Mouse (Mus musculus) olfactory bulb, adult 2 months (tissue): Measurements from ENCODE around the gene Ciita. TPM values are rescaled to one million over a fixed set of nuclear protein-coding genes. Genes with fewer than 3 reads are reported as not detected.
A peak's percentile ranks its signal among the peaks of the same experiment; 100 is the strongest.

Experiments used
- H3K27ac ChIP-seq: fragments of 200-500 bp; 2 replicates; pipeline ENCODE4 v1.5.1; 2012; ENCODE audit warnings: low read depth, low read length; ENCODE audit not compliant: insufficient read depth
- H3K4me1 ChIP-seq: fragments of 200-500 bp; 2 replicates; pipeline ENCODE4 v1.6.1; 2012; ENCODE audit warnings: low read length; ENCODE audit not compliant: control insufficient read depth, insufficient read depth
- H3K4me3 ChIP-seq: fragments of 200-500 bp; 2 replicates; pipeline ENCODE4 v1.5.1; 2012; ENCODE audit warnings: mild to moderate bottlenecking, low read depth, low read length, moderate library complexity; ENCODE audit not compliant: insufficient read depth
- CTCF ChIP-seq: fragments of 200-500 bp; IDR thresholded peaks from 2 replicates; pipeline ENCODE4 v1.5.1; 2012; ENCODE audit warnings: low read depth, mild to moderate bottlenecking, low read length, moderate library complexity; ENCODE audit not compliant: insufficient read depth
- POLR2A ChIP-seq: fragments of 200-500 bp; IDR thresholded peaks from 2 replicates; pipeline ENCODE4 v1.6.1; 2012; ENCODE audit warnings: mild to moderate bottlenecking, low read depth, low read length, moderate library complexity; ENCODE audit not compliant: insufficient read depth
- WGBS: fragments of 180-500 bp; shearing (Covaris S2); methylation state at CpG from one replicate; pipeline ENCODE4 v1.1.7; 2018; 5-methylcytosine and 5-hydroxymethylcytosine counted together
- polyA plus RNA-seq: library from polyadenylated mRNA; stranded (reverse); fragments of >200 nt; gene quantifications from 2 replicates; pipeline ENCODE4 v1.2.4, GENCODE M21; 2012; ENCODE audit warnings: low replicate concordance; ENCODE audit not compliant: missing spikeins, insufficient read depth, insufficient read length

Ciita gene
- polyA plus RNA-seq, 1 experiment: not detected

DNA sequence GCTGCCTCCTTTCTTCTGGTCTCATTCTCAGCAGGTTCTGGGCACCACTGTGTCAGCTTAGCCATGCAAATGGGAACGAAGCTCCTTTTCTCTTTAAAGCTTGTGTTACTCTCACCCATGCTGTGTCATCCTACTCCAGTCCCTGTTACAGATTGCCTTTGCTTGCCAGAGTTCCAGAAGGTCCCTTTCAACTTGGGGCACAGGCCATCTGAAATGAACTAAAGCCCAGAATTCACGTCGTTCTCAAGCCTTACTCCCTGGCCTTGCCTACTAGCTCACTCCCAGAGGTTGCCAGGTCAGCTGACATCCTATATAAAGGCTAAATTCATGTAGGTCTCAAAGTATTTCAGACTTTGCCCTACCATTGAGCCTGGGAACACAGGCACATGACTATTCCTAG, 69.1 kb downstream of the Ciita start:
- peaks cover 12% of the 10 kb centered on the region for H3K4me1 ChIP-seq
- no peak overlapping the region for H3K27ac ChIP-seq
- 64% methylated on average over 3 of the region's 3 CpGs for WGBS
- TF ChIP-seq POLR2A (no peak), CTCF (no peak)
- no peak overlapping the region for H3K4me3 ChIP-seq

- TF ChIP-seq CTCF: no peak
- no peak for TF ChIP-seq POLR2A
- 80% methylated on average over 2 of the region's 2 CpGs for WGBS
- Histone ChIP-seq H3K27ac (no peak overlapping the region), H3K4me3 (no peak overlapping the region), H3K4me1 (peaks cover 12% of the 10 kb centered on the region)
These were observed 69.7 kb downstream of the Ciita start for GRCm38 (mm10) chr16:10549600-10549999.

DNA sequence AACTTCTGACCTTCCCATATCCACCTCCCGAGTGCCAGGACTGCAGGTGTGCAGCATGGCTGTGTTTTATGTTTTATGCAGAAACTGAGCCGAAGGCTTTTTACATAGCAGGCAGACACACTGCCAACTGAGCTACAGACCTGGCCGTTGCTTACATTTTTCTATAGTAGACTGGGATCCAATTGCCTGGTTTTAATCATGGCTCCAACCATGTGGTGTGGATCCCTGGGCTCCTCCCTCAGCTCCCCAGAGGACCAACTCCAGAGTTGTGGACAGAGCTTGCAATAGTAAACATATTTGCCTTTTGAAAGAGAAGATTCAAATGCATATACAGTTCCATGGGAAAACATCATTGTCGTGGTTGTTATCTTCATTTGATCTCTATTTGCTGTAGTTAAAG, 71.7 kb downstream of the Ciita start:
- no peak overlapping the region for H3K27ac ChIP-seq
- 84% methylated on average over 4 of the region's 4 CpGs for WGBS
- peaks cover 10% of the 10 kb centered on the region for H3K4me1 ChIP-seq
- H3K4me3 ChIP-seq: no peak overlapping the region
- TF ChIP-seq CTCF (no peak), POLR2A (no peak)

DNA sequence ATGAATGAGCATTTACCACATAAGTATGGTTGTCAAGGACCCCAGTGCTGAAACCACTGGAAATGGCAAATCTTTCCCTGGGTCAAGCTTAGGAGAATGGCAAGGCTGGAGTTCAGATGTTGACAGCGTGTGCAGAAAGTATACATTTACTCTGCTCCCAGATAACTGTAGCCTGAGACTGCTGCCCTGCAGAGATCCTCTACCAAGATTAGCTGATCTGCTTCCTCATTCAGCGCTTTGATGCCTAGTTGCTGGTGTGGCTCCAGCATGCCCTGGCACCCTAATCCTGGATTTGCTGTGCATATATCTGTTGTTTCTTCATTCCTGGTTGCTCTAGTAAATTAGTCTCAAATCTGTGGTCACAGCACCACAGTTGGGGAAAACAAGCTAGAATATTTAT, 74.0 kb downstream of the Ciita start:
- no peak for TF ChIP-seq POLR2A
- no peak for TF ChIP-seq CTCF
- 92% methylated on average over 2 of the region's 2 CpGs for WGBS

GRCm38 (mm10) chr16:10559991-10560390, 80.1 kb downstream of the Ciita start:
- Histone ChIP-seq H3K27ac (no peak overlapping the region), H3K4me1 (no peaks in the 10 kb centered on the region), H3K4me3 (no peak overlapping the region)
- 64% methylated on average over 8 of the region's 8 CpGs for WGBS
- TF ChIP-seq POLR2A (no peak), CTCF (no peak)

More for the DNA sequence above, 74.0 kb downstream of the Ciita start:
- no peak overlapping the region for H3K27ac ChIP-seq
- H3K4me1 ChIP-seq: peaks cover 6% of the 10 kb centered on the region
- no peak overlapping the region for H3K4me3 ChIP-seq

- 44% methylated on average over 4 of the region's 4 CpGs for WGBS
- no peak overlapping the region for H3K27ac ChIP-seq
- peak; percentile 71 for TF ChIP-seq CTCF
- TF ChIP-seq POLR2A: no peak
These were observed 85.5 kb downstream of the Ciita start for GRCm38 (mm10) chr16:10565278-10565885.

DNA sequence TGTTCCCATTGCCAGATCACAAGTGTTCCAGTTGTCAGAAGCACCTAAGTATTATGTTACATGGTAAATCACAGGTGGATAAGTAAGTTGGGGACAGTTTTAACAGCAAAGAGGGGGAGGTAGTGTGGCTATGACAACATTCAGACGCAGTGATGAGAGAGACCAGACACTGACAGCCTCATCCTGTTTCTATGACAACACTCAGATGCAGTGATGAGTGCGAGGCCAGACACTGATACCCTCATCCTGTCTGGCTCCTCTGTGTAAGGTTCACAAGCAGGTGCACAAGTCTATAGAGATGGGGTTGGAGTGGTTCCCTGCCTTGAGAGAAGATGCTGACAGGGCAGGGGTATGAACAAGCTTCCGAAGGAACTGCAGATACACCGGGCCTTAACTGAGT, 87.3 kb downstream of the Ciita start:
- TF ChIP-seq CTCF (no peak), POLR2A (no peak)
- Histone ChIP-seq H3K4me1 (no peaks in the 10 kb centered on the region), H3K27ac (no peak overlapping the region), H3K4me3 (no peak overlapping the region)
- WGBS: 93% methylated on average over 4 of the region's 4 CpGs

More at GRCm38 (mm10) chr16:10565278-10565885, 85.5 kb downstream of the Ciita start:
- H3K4me1 ChIP-seq: no peaks in the 10 kb centered on the region
- H3K4me3 ChIP-seq: no peak overlapping the region

GRCm38 (mm10) chr16:10569809-10570395, 90.0 kb downstream of the Ciita start:
- Histone ChIP-seq H3K27ac (no peak overlapping the region), H3K4me3 (no peak overlapping the region), H3K4me1 (no peaks in the 10 kb centered on the region)
- WGBS: 89% methylated on average over 5 of the region's 5 CpGs
- TF ChIP-seq POLR2A (no peak), CTCF (no peak)

DNA sequence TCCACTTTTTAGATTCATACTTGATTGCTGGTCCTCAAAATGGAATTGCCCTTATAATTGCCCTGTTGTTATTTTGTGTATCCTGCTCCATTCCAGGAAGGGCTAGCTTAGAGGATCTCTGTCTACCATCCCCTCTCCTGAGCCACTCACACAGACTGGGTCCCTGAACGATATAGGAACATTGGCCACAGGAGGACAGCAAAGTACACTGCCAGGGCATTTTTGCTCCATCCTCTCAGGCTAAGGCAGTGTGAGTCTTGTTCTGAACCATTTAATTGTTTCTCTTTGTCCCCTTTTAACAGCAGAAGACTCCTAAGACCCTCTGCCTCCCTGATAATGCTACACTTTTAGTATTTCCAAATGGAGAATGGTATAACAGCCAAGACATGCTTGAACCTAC, 90.8 kb downstream of the Ciita start:
- TF ChIP-seq POLR2A (no peak), CTCF (no peak)
- Histone ChIP-seq H3K4me3 (no peak overlapping the region), H3K27ac (no peak overlapping the region), H3K4me1 (no peaks in the 10 kb centered on the region)
- WGBS: 59% methylated on average over 1 of the region's 1 CpGs
